Mouse (Mus musculus): ENCODE data around the gene Lypd6. TPM values are rescaled to one million over a fixed set of nuclear protein-coding genes. Genes with fewer than 3 reads are reported as not detected.

Lypd6 gene
- polyA plus RNA-seq, 2 experiments, result 12.4 to 18.3 TPM

DNA sequence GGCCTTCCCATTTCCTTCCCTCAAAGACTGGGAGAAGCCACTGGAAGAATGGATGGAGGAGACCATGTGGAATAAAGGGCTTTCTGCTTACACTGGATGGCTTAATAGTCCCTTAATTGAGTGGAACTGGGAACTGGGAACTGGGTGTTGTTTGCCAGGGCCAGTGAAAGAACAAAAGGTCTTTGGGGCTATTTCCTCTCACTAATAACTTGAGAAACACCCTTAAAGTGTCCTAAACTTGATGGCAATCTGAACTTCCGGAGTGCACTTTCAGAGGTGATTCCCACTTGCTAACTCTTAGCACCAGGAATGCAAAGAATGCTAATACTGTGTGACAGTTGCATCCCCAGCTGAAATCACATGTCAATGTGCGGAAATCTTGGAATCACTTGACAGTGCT lies 85.2 kb downstream of the Lypd6 start:
- ATAC-seq (ENCODE audit: low FRiP score, low read depth) (no peak), DNase-seq (ENCODE audit: low spot score) (no peak)
- no peaks in the 10 kb centered on the region for H3K9me3 ChIP-seq (ENCODE audit: control insufficient read depth, low read length)
- TF ChIP-seq POLR2A (IDR thresholded peaks at IDR 0.05; ENCODE audit: borderline replicate concordance, extremely low read depth, insufficient read depth, insufficient read length), result no peak
- no peak overlapping the region for H3K9ac ChIP-seq (ENCODE audit: low read depth, low read length, severe bottlenecking)
- H3K27ac ChIP-seq (replicated peaks; ENCODE audit: low read depth, low read length), result no peak overlapping the region
- no peaks in the 10 kb centered on the region for H3K27me3 ChIP-seq (ENCODE audit: control insufficient read depth, insufficient read depth, low read length)
- H3K4me1 ChIP-seq (ENCODE audit: control insufficient read depth, insufficient read depth, low read length), result peaks cover 10% of the 10 kb centered on the region
- no peak overlapping the region for H3K4me3 ChIP-seq (replicated peaks; ENCODE audit: low read length)
- H3K4me2 ChIP-seq (replicated peaks; ENCODE audit: low read depth, low read length, severe bottlenecking), result no peak overlapping the region
- H3K36me3 ChIP-seq (ENCODE audit: control insufficient read depth, insufficient read depth, low read length), result no peaks in the 10 kb centered on the region
- WGBS, result 54% methylated on average over 2 of the region's 2 CpGs

GRCm38 (mm10) chr2:50151879-50152278 lies 85.7 kb downstream of the Lypd6 start:
- 85% methylated on average over 3 of the region's 3 CpGs for WGBS
- no peak for DNase-seq (ENCODE audit: low spot score)

GRCm38 (mm10) chr2:50156009-50156408 lies 89.8 kb downstream of the Lypd6 start:
- H3K4me3 ChIP-seq (replicated peaks; ENCODE audit: low read length), result no peak overlapping the region
- no peak overlapping the region for H3K9ac ChIP-seq (ENCODE audit: low read depth, low read length, severe bottlenecking)
- H3K4me2 ChIP-seq (replicated peaks; ENCODE audit: low read depth, low read length, severe bottlenecking), result no peak overlapping the region
- no peaks in the 10 kb centered on the region for H3K36me3 ChIP-seq (ENCODE audit: control insufficient read depth, insufficient read depth, low read length)
- H3K27me3 ChIP-seq (ENCODE audit: control insufficient read depth, insufficient read depth, low read length), result no peaks in the 10 kb centered on the region
- no peak overlapping the region for H3K27ac ChIP-seq (replicated peaks; ENCODE audit: low read depth, low read length)
- TF ChIP-seq POLR2A (IDR thresholded peaks at IDR 0.05; ENCODE audit: borderline replicate concordance, extremely low read depth, insufficient read depth, insufficient read length), result no peak
- WGBS, result 90% methylated on average over 10 of the region's 10 CpGs
- no peaks in the 10 kb centered on the region for H3K9me3 ChIP-seq (ENCODE audit: control insufficient read depth, low read length)
- DNase-seq (ENCODE audit: low spot score), result no peak
- no peak for ATAC-seq (ENCODE audit: low FRiP score, low read depth)
- H3K4me1 ChIP-seq (ENCODE audit: control insufficient read depth, insufficient read depth, low read length), result no peaks in the 10 kb centered on the region

More at GRCm38 (mm10) chr2:50151879-50152278, 85.7 kb downstream of the Lypd6 start:
- Histone ChIP-seq H3K9ac (ENCODE audit: low read depth, low read length, severe bottlenecking) (no peak overlapping the region), H3K27ac (replicated peaks; ENCODE audit: low read depth, low read length) (no peak overlapping the region), H3K36me3 (ENCODE audit: control insufficient read depth, insufficient read depth, low read length) (no peaks in the 10 kb centered on the region), H3K4me1 (ENCODE audit: control insufficient read depth, insufficient read depth, low read length) (peaks cover 6% of the 10 kb centered on the region), H3K4me3 (replicated peaks; ENCODE audit: low read length) (no peak overlapping the region), H3K27me3 (ENCODE audit: control insufficient read depth, insufficient read depth, low read length) (no peaks in the 10 kb centered on the region), H3K9me3 (ENCODE audit: control insufficient read depth, low read length) (no peaks in the 10 kb centered on the region), H3K4me2 (replicated peaks; ENCODE audit: low read depth, low read length, severe bottlenecking) (no peak overlapping the region)
- no peak for ATAC-seq (ENCODE audit: low FRiP score, low read depth)
- TF ChIP-seq POLR2A (IDR thresholded peaks at IDR 0.05; ENCODE audit: borderline replicate concordance, extremely low read depth, insufficient read depth, insufficient read length), result no peak

DNA sequence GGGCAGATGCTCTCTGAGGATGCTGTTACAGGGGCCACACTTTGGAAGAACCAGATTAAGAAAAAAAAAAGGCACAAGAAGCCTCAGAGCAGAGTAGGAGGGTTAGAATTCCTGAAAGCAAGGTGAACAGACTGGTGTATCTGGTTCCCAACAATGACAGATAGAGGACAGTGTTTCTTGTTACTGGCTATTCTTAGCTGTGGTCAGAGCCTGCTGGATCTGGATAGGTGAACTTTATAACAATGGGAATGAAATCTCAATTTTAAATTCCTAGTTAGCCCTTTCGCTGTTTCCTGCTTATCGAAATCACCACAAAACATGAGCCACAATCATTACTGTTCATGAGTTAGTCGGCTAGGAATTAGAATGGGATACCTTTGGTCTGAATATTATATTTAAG lies 93.8 kb downstream of the Lypd6 start:
- Histone ChIP-seq H3K9ac (ENCODE audit: low read depth, low read length, severe bottlenecking) (no peak overlapping the region), H3K27me3 (ENCODE audit: control insufficient read depth, insufficient read depth, low read length) (no peaks in the 10 kb centered on the region), H3K36me3 (ENCODE audit: control insufficient read depth, insufficient read depth, low read length) (no peaks in the 10 kb centered on the region), H3K4me2 (replicated peaks; ENCODE audit: low read depth, low read length, severe bottlenecking) (no peak overlapping the region), H3K4me1 (ENCODE audit: control insufficient read depth, insufficient read depth, low read length) (peaks cover 2% of the 10 kb centered on the region; the same call in 1 of the 2 replicates), H3K27ac (replicated peaks; ENCODE audit: low read depth, low read length) (no peak overlapping the region), H3K4me3 (replicated peaks; ENCODE audit: low read length) (no peak overlapping the region), H3K9me3 (ENCODE audit: control insufficient read depth, low read length) (no peaks in the 10 kb centered on the region)
- no peak for ATAC-seq (ENCODE audit: low FRiP score, low read depth)
- no peak for TF ChIP-seq POLR2A (IDR thresholded peaks at IDR 0.05; ENCODE audit: borderline replicate concordance, extremely low read depth, insufficient read depth, insufficient read length)
- WGBS, result 87% methylated on average over 3 of the region's 3 CpGs
- no peak for DNase-seq (ENCODE audit: low spot score)

GRCm38 (mm10) chr2:50163608-50164007 lies 97.4 kb downstream of the Lypd6 start:
- Histone ChIP-seq H3K27me3 (ENCODE audit: control insufficient read depth, insufficient read depth, low read length) (no peaks in the 10 kb centered on the region), H3K9ac (ENCODE audit: low read depth, low read length, severe bottlenecking) (no peak overlapping the region), H3K4me2 (replicated peaks; ENCODE audit: low read depth, low read length, severe bottlenecking) (no peak overlapping the region), H3K36me3 (ENCODE audit: control insufficient read depth, insufficient read depth, low read length) (no peaks in the 10 kb centered on the region), H3K4me1 (ENCODE audit: control insufficient read depth, insufficient read depth, low read length) (peaks cover 9% of the 10 kb centered on the region; the same call in 1 of the 2 replicates), H3K27ac (replicated peaks; ENCODE audit: low read depth, low read length) (no peak overlapping the region), H3K9me3 (ENCODE audit: control insufficient read depth, low read length) (no peaks in the 10 kb centered on the region), H3K4me3 (replicated peaks; ENCODE audit: low read length) (no peak overlapping the region)
- no peak for TF ChIP-seq POLR2A (IDR thresholded peaks at IDR 0.05; ENCODE audit: borderline replicate concordance, extremely low read depth, insufficient read depth, insufficient read length)
- WGBS, result 77% methylated on average over 8 of the region's 8 CpGs
- ATAC-seq (ENCODE audit: low FRiP score, low read depth) (no peak), DNase-seq (ENCODE audit: low spot score) (no peak)

DNA sequence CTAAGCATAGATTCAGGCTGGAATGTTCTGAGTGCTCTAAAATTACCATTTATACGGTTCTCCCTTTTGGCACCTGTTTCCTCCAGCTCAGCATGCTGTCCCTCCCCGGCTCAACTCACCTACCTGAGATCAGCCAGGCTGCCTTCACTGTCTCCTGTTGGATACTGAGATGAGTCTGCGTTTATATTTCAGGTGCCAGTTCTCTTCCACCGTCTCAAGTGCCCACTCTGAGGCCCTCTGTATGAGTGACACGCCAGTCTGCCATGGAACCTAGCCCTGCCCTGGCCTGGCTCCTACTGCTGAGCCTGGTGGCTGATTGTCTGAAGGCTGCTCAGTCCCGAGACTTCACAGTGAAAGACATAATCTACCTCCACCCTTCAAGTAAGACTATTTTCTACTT lies 99.0 kb downstream of the Lypd6 start:
- Histone ChIP-seq H3K4me1 (ENCODE audit: control insufficient read depth, insufficient read depth, low read length) (peaks cover 9% of the 10 kb centered on the region; the same call in 1 of the 2 replicates), H3K4me2 (replicated peaks; ENCODE audit: low read depth, low read length, severe bottlenecking) (no peak overlapping the region), H3K4me3 (replicated peaks; ENCODE audit: low read length) (no peak overlapping the region), H3K9ac (ENCODE audit: low read depth, low read length, severe bottlenecking) (no peak overlapping the region), H3K27ac (replicated peaks; ENCODE audit: low read depth, low read length) (no peak overlapping the region), H3K36me3 (ENCODE audit: control insufficient read depth, insufficient read depth, low read length) (no peaks in the 10 kb centered on the region), H3K9me3 (ENCODE audit: control insufficient read depth, low read length) (no peaks in the 10 kb centered on the region), H3K27me3 (ENCODE audit: control insufficient read depth, insufficient read depth, low read length) (no peaks in the 10 kb centered on the region)
- no peak for DNase-seq (ENCODE audit: low spot score)
- no peak for TF ChIP-seq POLR2A (IDR thresholded peaks at IDR 0.05; ENCODE audit: borderline replicate concordance, extremely low read depth, insufficient read depth, insufficient read length)
- ATAC-seq (ENCODE audit: low FRiP score, low read depth), result no peak
- WGBS, result 47% methylated on average over 6 of the region's 6 CpGs

Data from limb, embryonic 14.5 days (tissue).